Mouse (Mus musculus) stomach, postnatal 0 days (tissue): ENCODE data around the gene Uggt1.

Experiments used
- CTCF ChIP-seq: IDR thresholded peaks from 2 replicates; pipeline ENCODE4 v1.5.1; 2016; ENCODE audit warnings: antibody characterized with exemption, low read depth, mild to moderate bottlenecking, moderate library complexity
- EP300 ChIP-seq: optimal IDR thresholded peaks from 2 replicates; pipeline ENCODE3; 2016; ENCODE audit warnings: antibody characterized with exemption

GRCm38 (mm10) chr1:36267595-36267994, 23.1 kb upstream of the Uggt1 start:
- TF ChIP-seq CTCF (no peak), EP300 (no peak)
